Mouse (Mus musculus): ENCODE results near the gene Zfp935. TPM values are rescaled to one million over a fixed set of nuclear protein-coding genes. Genes with fewer than 3 reads are reported as not detected.
A peak's percentile ranks its signal among the peaks of the same experiment; 100 is the strongest.
"Not testable (repeated sequence)": the region's sequence is repeated elsewhere in the genome, so short reads cannot be mapped to it uniquely, and the experiment has no call there.

Gene Zfp935
- not detected in 2 replicates for polyA plus RNA-seq (2015; fragmentation: Nextera tagmentation; extraction: Ambion mirVana)

DNA sequence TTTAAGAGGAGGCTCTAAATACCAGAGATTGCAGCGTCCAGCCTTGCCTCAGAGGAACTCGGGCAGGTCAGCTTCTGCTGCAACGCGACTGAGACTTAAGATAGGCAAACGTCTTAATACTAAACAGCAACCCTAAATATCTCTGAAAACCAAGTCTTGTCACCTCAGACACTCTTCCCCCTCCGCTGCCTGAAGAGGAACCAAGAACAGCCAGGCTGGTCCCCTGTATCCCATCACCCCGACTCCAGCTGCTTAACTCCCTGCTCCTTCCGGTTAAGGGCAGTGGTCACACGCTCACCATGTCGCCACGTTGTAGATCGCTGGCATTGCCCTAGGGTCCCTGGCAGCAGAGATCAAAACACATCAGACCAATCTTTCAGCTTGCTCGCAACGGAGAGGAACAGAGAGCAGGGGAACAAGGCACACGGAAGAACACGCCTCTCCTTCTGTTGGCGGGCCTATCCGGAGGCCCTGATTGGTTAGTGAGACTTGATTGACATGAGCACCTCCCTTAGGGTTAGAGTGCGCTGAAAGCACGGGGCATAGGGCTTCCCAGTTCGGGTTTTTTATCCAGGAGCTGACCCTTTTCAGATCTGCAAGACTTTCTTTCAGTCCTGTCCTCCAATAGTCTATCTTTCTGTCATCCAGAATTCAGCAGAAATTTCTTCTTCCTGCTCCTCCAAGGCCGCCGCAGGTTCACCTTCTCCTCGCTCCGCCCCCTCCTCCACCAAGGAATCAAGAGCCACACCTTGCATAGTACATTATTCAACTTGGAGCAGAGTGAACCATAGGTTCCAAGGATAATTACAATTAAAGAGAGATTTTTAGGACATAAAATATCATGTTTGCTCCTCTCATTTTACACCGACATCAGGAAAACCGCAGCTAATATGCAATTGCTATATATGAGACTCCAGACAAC is at the start of gene Zfp935:
Gene Zfp935 (minus strand): TSS at position 323 of the 922 bp plus-strand sequence.
- not testable (repeated sequence) for ATAC-seq (ENCODE audit: low FRiP score, low read depth); H3K27me3 ChIP-seq; H3K27ac ChIP-seq; H3K4me1 ChIP-seq
- Histone ChIP-seq H3K4me3 (peak within 1 kb of the TSS; percentile 51), H3K4me2 (replicated peaks) (peak within 1 kb of the TSS; percentile 52), H3K36me3 (peaks cover 19% of the 10 kb centered on the region), H3K9me3 (peaks cover 22% of the 10 kb centered on the region), H3K9ac (peak within 1 kb of the TSS; percentile 67)
- WGBS, result 4% methylated on average over 27 of the region's 27 CpGs

DNA sequence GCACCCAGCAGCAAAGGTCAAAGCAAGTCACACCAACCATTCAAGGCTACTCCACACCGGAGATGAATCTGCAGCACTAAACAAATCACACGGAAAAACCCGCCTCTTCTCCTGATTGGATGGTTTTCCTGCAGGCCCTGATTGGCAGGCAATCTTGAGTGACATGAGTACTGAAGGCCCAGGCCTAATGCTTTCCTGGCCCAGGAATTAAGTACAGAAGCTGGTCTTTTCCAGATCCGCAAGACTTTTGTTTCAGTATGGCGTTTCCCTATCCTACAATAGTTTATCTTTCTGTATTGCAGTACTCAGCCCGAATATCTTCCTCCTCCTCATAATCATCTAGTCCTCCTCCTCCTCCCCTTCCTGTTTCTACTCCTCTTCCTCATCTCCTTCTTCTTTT is 12.8 kb upstream of the Zfp935 start, which contains the start of gene Zfp934:
Gene Zfp934 (minus strand): TSS at position 101 of the 400 bp plus-strand sequence.
- H3K9me3 ChIP-seq; H3K27ac ChIP-seq; H3K4me2 ChIP-seq (replicated peaks); H3K4me1 ChIP-seq; H3K4me3 ChIP-seq; H3K36me3 ChIP-seq; H3K9ac ChIP-seq; H3K27me3 ChIP-seq; ATAC-seq (ENCODE audit: low FRiP score, low read depth): not testable (repeated sequence)
- WGBS, result 93% methylated on average over 4 of the region's 6 CpGs

DNA sequence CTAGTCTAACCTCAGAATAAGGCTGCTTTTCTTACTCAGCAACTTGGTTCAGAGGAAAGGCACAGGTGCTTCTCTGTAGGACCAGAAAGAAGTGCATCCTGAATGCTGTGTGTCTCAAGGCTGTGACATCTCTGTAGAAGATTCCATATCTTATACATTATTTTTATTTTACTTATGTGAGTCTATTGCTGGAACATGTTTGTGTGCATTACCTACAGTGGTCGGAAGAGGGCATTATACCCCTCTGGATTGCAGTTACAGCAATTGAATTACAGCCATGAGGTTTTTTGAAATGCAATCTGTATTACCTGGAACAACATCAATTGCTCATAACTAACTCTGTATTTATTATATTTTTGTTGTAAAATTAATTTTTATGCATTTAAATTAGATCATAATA is 3.4 kb upstream of the Zfp935 start:
- H3K4me3 ChIP-seq; H3K4me1 ChIP-seq; H3K27me3 ChIP-seq; H3K27ac ChIP-seq; H3K4me2 ChIP-seq (replicated peaks); H3K9ac ChIP-seq; ATAC-seq (ENCODE audit: low FRiP score, low read depth); H3K36me3 ChIP-seq; H3K9me3 ChIP-seq: not testable (repeated sequence)
- WGBS, result 14% methylated on average over 1 of the region's 1 CpGs

GRCm38 (mm10) chr13:62530129-62530528 is 28.2 kb downstream of the Zfp935 start:
- H3K9me3 ChIP-seq, result peaks cover 17% of the 10 kb centered on the region
- not testable (repeated sequence) for H3K36me3 ChIP-seq; H3K4me1 ChIP-seq; H3K4me2 ChIP-seq (replicated peaks); H3K27ac ChIP-seq; H3K27me3 ChIP-seq; H3K9ac ChIP-seq; ATAC-seq (ENCODE audit: low FRiP score, low read depth); H3K4me3 ChIP-seq

- WGBS, result 92% methylated on average over 1 of the region's 1 CpGs
These were observed 47.5 kb downstream of the Zfp935 start for GRCm38 (mm10) chr13:62510641-62511420.

DNA sequence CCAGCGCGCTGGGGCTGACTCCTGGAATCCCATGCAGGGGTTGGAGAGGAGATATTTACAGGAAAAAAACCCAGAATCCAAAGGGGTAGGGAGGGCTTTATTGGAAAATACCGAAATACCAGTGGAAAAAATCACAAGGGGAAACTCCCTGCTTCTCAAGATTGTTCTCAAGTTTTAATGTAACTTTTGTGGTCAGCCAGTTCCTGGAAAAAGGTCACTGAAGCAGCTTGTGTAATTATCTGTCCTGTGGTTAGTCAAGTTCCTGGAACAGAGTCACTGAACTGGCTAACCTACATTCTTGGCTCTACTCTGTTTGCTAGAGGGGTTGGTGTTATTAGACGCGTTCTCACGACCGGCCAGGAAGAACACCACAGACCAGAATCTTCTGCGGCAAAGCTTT is 85.7 kb downstream of the Zfp935 start:
- H3K4me1 ChIP-seq; H3K9me3 ChIP-seq; ATAC-seq (ENCODE audit: low FRiP score, low read depth); H3K27ac ChIP-seq; H3K9ac ChIP-seq; H3K36me3 ChIP-seq; H3K27me3 ChIP-seq; H3K4me2 ChIP-seq (replicated peaks); H3K4me3 ChIP-seq: not testable (repeated sequence)
- 94% methylated on average over 8 of the region's 8 CpGs for WGBS

More at GRCm38 (mm10) chr13:62510641-62511420, 47.5 kb downstream of the Zfp935 start:
- H3K9ac ChIP-seq; H3K27me3 ChIP-seq; ATAC-seq (ENCODE audit: low FRiP score, low read depth); H3K27ac ChIP-seq; H3K36me3 ChIP-seq; H3K4me3 ChIP-seq; H3K4me2 ChIP-seq (replicated peaks); H3K4me1 ChIP-seq: not testable (repeated sequence)
- H3K9me3 ChIP-seq, result peaks cover 20% of the 10 kb centered on the region; the same call in 1 of the 2 replicates

GRCm38 (mm10) chr13:62469947-62470346 is 88.4 kb downstream of the Zfp935 start:
- H3K9me3 ChIP-seq; H3K36me3 ChIP-seq; H3K4me1 ChIP-seq; H3K9ac ChIP-seq; H3K4me3 ChIP-seq; H3K27me3 ChIP-seq; H3K4me2 ChIP-seq (replicated peaks); H3K27ac ChIP-seq; ATAC-seq (ENCODE audit: low FRiP score, low read depth): not testable (repeated sequence)

- peak within 1 kb of the TSS; percentile 52 for H3K4me2 ChIP-seq (replicated peaks)
- ATAC-seq (ENCODE audit: low FRiP score, low read depth), result peak; percentile 100
- H3K36me3 ChIP-seq, result peaks cover 21% of the 10 kb centered on the region
- peak within 1 kb of the TSS; percentile 56 for H3K4me3 ChIP-seq
- H3K27ac ChIP-seq, H3K4me1 ChIP-seq, H3K27me3 ChIP-seq: not testable (repeated sequence)
- H3K9me3 ChIP-seq, result peaks cover 16% of the 10 kb centered on the region
- peak within 1 kb of the TSS; percentile 72 for H3K9ac ChIP-seq
- WGBS, result 2% methylated on average over 28 of the region's 28 CpGs
These were observed 91.6 kb downstream of the Zfp935 start, which contains the start of gene Gm49359 for GRCm38 (mm10) chr13:62466424-62467334. TSS of gene Gm49359 (minus strand) at chr13:62466832.

Small RNAs within 50 kb of the gene (microRNA-seq; reads per million reads assigned to microRNA genes)
- not detected for gene Gm22256

Other genes with a start within 250 kb of the Zfp935 start
- 4.5 and 5.8 TPM in 2 replicates for gene Gm3604, start 175.3 kb downstream of the Zfp935 start, polyA plus RNA-seq (2015; fragmentation: Nextera tagmentation; extraction: Ambion mirVana)
- 17.0 and 17.3 TPM in 2 replicates for gene Gm49359, start 91.7 kb downstream of the Zfp935 start, polyA plus RNA-seq (2015; fragmentation: Nextera tagmentation; extraction: Ambion mirVana)
- gene Zfp934, start 12.7 kb upstream of the Zfp935 start, polyA plus RNA-seq (2015; fragmentation: Nextera tagmentation; extraction: Ambion mirVana), result 24.0 and 24.7 TPM in 2 replicates
- 16.3 and 16.5 TPM in 2 replicates for gene 6720489N17Rik, start 65.7 kb upstream of the Zfp935 start, polyA plus RNA-seq (2015; fragmentation: Nextera tagmentation; extraction: Ambion mirVana)
- 38.9 and 43.0 TPM in 2 replicates for gene Platr25, start 202.2 kb upstream of the Zfp935 start, polyA plus RNA-seq (2015; fragmentation: Nextera tagmentation; extraction: Ambion mirVana)
- 12.5 and 14.5 TPM in 2 replicates for gene Gm5141, start 227.3 kb upstream of the Zfp935 start, polyA plus RNA-seq (2015; fragmentation: Nextera tagmentation; extraction: Ambion mirVana)